Mouse (Mus musculus) B cell, adult 67 days (primary cell): Measurements from ENCODE around the gene Wfdc2. TPM values are rescaled to one million over a fixed set of nuclear protein-coding genes. Genes with fewer than 3 reads are reported as not detected.

Experiments
- total RNA-seq, 2 experiments: library from RNA; stranded (reverse); gene quantifications; 4 replicates each; pipeline ENCODE4 v1.2.4; 2023

The Wfdc2 gene
- not detected for total RNA-seq

GRCm38 (mm10) chr2:164562391-164563188, at the start of gene Wfdc2:
Wfdc2 (plus strand) TSS chr2:164562413.

GRCm38 (mm10) chr2:164573359-164573758, 11.1 kb downstream of the Wfdc2 start, which contains the start of gene Spint3:
Spint3 (minus strand) TSS chr2:164573459.

GRCm38 (mm10) chr2:164585025-164585725, 23.0 kb downstream of the Wfdc2 start, which contains the start of gene Wfdc6a:
Wfdc6a (minus strand) TSS chr2:164585447.

GRCm38 (mm10) chr2:164593494-164593893, 31.3 kb downstream of the Wfdc2 start, which contains the start of gene Eppin:
Eppin (minus strand) TSS chr2:164593594.

GRCm38 (mm10) chr2:164613471-164613870, 51.3 kb downstream of the Wfdc2 start, which contains the start of the genes Wfdc6b and Wfdc8:
Wfdc6b (plus strand) TSS chr2:164613522.
Wfdc8 (minus strand) TSS chr2:164613626.

Other genes with a start within 250 kb of the Wfdc2 start
- not detected for gene Svs6, start 245.7 kb upstream of the Wfdc2 start, total RNA-seq
- not detected for gene Svs5, start 229.7 kb upstream of the Wfdc2 start, total RNA-seq
- gene Slpi, start 173.3 kb upstream of the Wfdc2 start, total RNA-seq, result 1 to 10 TPM; 3.2 to 3.5 TPM
- gene Rbpjl, start 159.3 kb upstream of the Wfdc2 start, total RNA-seq, result under 1 TPM; 0.29 to 0.59 TPM
- gene Matn4, start 157.3 kb upstream of the Wfdc2 start, total RNA-seq, result under 1 TPM; 0.36 to 0.64 TPM
- 100 to 1,000 TPM; 156 to 168 TPM for gene Sdc4, start 118.5 kb upstream of the Wfdc2 start, total RNA-seq
- gene Sys1, start 105.4 kb upstream of the Wfdc2 start, total RNA-seq, result 10 to 100 TPM; 58.9 to 62.8 TPM
- 1 to 10 TPM in 1 of 2 experiments, not detected in 1; 2.3 TPM for gene Gm20458, start 101.4 kb upstream of the Wfdc2 start, total RNA-seq
- not detected for gene Trp53tg5, start 88.7 kb upstream of the Wfdc2 start, total RNA-seq
- 1 to 10 TPM; 6.5 to 9.3 TPM for gene Dbndd2, start 76.3 kb upstream of the Wfdc2 start, total RNA-seq
- 10 to 100 TPM; 72.9 to 79.0 TPM for gene Pigt, start 64.9 kb upstream of the Wfdc2 start, total RNA-seq
- not detected for gene Spint3, start 11.0 kb downstream of the Wfdc2 start, total RNA-seq
- gene Wfdc6a, start 23.0 kb downstream of the Wfdc2 start, total RNA-seq, result not detected
- not detected for gene Eppin, start 31.2 kb downstream of the Wfdc2 start, total RNA-seq
- gene Wfdc6b, start 51.1 kb downstream of the Wfdc2 start, total RNA-seq, result not detected
- gene Wfdc8, start 51.2 kb downstream of the Wfdc2 start, total RNA-seq, result not detected
- not detected for gene Wfdc16, start 76.4 kb downstream of the Wfdc2 start, total RNA-seq
- gene Wfdc10, start 93.6 kb downstream of the Wfdc2 start, total RNA-seq, result not detected
- gene Wfdc9, start 94.2 kb downstream of the Wfdc2 start, total RNA-seq, result not detected
- not detected for gene Wfdc11, start 111.7 kb downstream of the Wfdc2 start, total RNA-seq
- not detected for gene Wfdc13, start 122.7 kb downstream of the Wfdc2 start, total RNA-seq
- gene Spint4, start 136.1 kb downstream of the Wfdc2 start, total RNA-seq, result not detected
- gene Spint5, start 152.9 kb downstream of the Wfdc2 start, total RNA-seq, result not detected
- gene Wfdc3, start 183.5 kb downstream of the Wfdc2 start, total RNA-seq, result not detected
- 10 to 100 TPM; 46.5 to 47.0 TPM for gene Dnttip1, start 183.6 kb downstream of the Wfdc2 start, total RNA-seq
- 1 to 10 TPM; 2.4 to 2.7 TPM for gene Ube2c, start 207.5 kb downstream of the Wfdc2 start, total RNA-seq
- gene Tnnc2, start 217.6 kb downstream of the Wfdc2 start, total RNA-seq, result not detected
- gene Snx21, start 223.4 kb downstream of the Wfdc2 start, total RNA-seq, result 1 to 10 TPM in 1 of 2 experiments, under 1 TPM in 1; 0.50 to 1.5 TPM
- 10 to 100 TPM; 57.1 to 64.3 TPM for gene Acot8, start 242.5 kb downstream of the Wfdc2 start, total RNA-seq
- gene Zswim3, start 242.7 kb downstream of the Wfdc2 start, total RNA-seq, result 1 to 10 TPM; 3.7 to 6.0 TPM